Mouse (Mus musculus): ENCODE results near the gene Fignl2.

Fignl2 gene

DNA sequence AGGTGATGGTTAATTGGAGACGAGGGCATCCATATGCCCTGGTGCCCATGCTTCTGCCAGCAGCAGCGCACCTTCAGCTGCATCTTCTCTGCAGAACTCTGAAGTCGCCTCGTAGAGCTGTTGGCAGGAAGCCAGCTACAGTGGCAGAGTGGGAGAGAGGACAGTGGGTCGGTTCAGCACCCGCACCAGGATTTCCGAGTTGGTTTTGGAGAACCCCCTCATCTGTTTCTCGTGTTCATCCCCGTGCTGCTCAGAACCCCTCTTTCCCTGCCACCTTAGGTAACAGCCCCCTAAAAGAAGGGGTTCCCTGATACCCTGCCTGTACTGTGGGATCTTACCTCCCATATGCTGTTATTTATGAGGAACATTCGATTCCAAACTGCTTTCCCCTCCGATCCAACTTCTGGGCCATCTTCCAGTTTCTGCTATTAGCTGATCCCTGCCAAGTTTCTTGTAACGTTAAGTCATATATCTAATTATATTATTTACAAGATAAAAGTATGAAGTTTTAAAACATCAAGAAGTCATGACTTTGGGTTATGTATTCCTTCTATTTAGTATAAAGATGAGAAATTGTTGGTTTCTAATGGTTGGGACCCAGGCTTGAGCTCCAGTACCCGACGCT is 69.9 kb downstream of the Fignl2 start:
- no peak for DNase-seq (ENCODE audit: low read depth)

DNA sequence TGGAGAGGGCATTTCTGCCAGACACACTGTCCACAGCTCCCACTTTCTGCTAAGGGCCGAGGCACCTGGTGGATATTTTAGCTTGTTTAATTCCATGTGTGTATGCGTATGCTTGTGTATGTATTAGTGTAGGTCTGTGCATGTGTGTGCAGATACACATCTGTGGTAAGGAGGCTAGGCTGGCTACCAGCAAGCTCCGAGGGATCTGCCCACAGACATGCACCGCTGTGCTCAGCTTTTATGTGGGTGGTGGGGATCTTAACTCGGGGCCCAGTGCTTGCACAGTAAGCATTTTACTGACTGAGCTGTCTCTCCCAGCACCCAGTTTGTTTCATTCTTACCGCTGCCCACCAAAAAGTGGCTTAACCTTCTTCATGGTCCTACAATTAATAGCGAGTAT is 71.1 kb downstream of the Fignl2 start:
- DNase-seq (ENCODE audit: low read depth) = no peak

DNA sequence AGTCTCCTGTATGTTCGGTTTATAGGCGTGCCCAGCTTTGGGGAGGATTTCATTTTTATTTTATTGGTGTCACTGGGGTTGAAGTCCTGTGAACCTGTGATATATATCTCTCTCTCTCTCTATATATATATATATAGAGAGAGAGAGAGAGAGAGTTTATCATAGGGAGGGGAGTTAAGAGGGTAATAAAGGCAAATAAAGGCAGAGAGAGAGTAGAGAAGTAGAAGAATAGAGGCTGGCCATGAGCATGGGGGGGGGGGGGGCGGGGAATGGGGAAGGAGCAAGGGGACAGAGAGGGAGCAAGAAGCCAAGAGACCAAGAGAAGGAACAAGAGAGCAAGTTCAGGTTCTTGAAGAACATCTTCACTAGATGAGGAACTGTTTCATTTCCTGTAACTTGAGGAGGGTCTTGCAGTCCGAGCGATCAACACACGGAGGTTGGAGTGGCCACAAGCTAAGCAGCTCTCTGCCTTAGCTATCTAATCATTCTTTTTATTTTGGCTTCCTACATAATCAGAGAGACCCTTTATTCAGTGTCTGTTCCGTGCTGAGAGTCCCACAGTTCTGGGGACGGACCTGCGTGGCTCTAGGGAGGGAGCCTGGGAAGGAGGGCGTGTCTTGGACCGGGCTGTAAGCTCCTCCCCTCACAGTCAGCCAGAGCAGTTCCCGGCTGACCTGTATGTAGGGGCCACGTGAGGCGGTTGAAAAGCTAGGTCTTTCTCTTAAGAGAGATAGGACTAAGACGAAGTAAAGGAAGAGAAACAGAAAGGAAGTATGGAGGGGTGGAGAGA is 71.9 kb downstream of the Fignl2 start:
- no peak for DNase-seq (ENCODE audit: low read depth)

DNA sequence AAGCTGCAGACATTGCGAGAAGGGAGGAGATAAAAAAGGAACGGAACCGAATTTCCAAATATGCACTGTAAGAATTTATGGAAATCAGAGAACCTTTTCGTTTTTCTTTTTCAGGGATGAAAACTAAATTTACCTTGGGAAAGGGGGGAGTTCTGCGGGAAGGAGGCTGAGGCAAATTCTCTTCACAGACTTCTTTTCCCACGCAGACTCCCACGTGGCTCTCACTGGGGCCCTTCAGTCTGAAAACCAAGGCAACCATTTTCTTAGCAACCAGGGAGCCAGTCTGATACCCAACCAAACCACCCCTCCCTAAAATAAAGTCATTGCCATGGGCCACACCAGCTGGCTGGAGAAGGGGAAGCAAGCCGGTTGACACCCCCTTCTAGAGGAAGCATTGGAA is 72.7 kb downstream of the Fignl2 start:
- DNase-seq (ENCODE audit: low read depth) = no peak

DNA sequence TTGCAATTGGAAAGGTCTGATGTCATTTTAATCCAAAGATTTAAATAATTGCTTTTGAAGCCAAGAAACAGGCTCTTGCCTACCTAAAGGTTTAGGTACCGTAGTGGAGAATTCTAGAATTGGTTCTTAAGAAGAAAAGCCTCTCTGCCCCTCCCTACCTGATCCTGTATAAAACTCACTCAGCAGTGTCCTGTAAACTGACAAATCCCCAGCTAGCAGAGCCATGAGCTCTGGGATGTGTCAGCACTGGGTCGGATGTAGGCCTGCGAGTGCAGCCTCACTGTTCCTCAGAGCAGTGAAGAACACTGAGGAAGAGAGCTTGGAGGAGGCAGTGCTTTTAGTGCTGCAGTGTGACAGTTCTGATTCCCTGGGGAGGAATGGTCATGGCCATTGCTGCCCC is 73.8 kb downstream of the Fignl2 start:
- DNase-seq (ENCODE audit: low read depth) = no peak

DNA sequence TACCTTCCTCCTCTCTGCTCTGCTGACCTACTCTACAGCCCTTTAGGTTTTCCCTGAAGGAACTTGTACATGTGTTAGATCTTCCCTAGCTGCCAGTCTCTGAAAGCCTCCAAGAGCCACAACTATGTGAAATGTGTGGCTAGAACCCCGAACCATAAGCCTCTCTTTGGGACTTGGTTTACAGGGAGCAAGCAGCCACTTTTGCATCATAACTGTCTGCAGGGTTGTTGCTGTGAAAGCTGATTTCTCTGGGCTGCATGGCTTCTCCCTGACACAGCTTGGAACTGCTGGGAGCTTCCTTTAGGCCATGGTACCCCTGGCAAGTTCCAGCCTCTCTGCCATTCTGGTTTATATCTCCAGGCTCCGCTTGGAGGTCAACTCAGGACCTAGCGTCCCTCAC is 75.9 kb downstream of the Fignl2 start:
- DNase-seq (ENCODE audit: low read depth) = no peak

DNA sequence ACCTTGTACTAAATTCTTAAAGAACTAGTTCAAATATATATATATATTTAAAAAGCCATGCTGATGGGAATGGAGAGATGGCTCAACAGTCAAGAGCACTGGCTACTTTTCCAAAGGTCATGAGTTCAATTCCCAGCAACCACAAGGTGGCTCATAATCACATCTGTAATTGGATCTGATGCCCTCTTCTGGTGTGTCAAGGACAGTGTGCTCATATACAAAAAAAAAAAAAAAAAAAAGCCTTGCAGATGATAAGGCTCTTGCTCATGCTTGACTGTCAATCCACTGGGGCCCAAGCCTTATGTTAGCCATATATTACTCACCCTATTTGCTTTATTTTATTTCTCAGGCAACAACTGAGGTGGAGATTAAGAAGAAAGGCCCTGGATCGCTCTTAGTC is 76.7 kb downstream of the Fignl2 start:
- no peak for DNase-seq (ENCODE audit: low read depth)

Measured in fibroblast of lung, adult 2 months (primary cell).